Mouse (Mus musculus) kidney, postnatal 25 days (tissue): Measurements from ENCODE around the gene Rnf34.

Experiments used
- DNase-seq, 2 experiments: peaks; one replicate each; pipeline ENCODE4 v3.0.0; 2021; ENCODE audit warnings: mixed read lengths in 2 of 2

The Rnf34 gene

DNA sequence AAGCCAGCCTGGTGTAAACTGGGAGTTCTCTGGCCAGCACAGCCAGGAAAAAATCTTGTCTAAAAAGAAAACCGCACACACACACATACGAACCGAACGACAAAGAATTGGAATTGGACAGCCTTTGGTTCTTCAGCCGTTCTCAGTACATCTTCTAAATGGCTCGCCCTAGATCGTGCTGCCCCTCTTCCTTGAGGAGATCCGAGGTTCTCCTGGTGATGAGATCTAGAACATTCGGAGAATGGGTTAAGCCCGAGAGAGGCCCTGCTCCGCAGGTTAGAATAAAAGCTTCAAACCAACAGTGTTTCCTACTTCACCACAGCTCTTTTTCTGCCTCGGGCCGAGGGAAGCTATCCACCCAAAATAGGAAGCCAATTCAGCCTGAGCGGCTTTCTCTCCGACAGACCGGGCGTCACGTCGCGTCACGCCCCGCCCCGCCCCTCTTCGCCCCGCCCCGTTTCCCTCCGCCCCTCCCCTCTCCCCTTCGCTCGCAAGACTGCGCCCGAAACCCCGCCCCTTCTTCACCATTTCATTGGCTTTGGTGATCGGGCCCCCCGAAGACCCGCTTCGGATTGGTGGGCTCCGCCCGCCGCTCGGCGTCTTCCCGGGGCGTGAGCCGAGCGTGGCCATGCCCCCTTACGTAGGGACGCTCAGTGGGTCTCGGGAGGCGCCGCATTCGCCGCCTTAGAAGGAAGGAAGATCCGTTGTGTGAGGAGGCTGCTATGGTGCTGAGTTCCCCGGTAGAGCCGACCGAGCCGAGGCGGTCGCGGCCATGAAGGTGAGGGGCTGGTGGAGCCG is at the start of gene Rnf34:
Gene Rnf34, plus strand, starts transcription at position 528 of the 798 bp plus-strand sequence.
- DNase-seq: peak; percentile 99

DNA sequence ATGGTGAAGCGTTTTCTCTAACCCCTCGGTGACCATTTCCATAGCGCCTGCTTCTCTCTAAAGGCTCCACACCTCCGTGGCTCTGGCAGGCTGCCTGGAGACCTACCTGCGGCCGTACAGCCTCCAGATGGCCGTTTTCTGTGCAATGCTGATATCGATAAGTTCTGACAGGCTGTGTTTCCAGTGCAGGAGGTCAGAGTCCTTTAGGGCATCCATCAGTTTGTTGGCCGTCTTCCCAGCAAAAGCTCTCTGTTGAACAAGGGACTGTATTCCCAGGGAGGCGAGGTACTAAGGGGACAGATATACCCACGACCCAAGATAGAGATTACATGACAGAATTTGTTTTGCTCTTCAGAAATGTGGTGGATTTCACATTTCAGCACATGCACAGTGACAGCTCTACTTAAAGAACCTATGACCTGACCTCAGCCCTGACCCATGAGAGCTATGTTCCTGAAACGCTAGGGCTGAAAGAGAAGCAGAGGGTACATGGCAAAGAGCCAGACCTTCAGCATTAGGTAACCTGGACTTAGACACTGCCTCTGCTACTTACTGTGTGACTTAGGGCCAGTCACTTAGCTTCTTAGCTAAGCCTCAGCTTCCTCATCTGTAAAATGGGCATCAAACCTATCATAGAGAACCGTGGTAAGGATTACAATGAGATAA is 49.4 kb upstream of the Rnf34 start:
- peak; percentile 69 to 77 for DNase-seq

DNA sequence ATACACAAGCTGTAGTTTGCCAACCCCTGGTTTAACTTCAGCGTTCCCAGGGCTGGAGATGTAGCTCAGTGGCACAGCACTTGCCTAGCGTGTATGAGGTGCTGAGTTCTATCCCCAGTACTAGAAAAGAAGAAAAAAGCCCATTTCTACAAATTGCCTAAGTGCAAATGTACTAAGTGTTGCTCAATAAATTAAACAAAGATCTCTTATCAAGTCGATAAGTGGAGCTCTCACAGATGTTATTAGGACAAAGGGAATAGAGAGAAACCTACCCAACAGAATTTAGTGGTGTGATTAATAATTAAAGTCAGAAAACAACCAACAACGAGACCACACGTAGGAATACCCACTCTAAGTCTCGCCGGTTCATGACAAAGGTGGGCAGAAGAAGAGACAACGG is 48.2 kb upstream of the Rnf34 start:
- no peak for DNase-seq

DNA sequence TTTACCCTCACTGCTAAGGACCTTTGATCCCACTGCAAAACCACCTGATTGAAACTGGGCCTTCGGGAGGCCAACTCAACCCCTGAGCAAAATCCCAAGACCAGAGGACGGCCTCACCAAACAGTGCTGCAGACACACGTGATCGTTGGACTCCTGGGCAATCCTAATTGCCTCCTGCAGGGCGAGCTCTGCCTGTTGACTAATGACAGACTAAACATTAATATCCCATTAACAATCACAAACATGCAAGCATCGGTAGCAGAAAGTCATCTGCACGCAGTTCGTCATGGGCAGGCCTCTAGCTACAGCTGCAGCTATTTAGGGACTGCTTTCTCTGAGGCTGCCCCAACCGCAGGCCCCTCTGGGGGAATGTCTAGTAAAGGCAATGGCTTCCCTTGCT is 47.1 kb upstream of the Rnf34 start:
- DNase-seq: peak; percentile 69 to 91

DNA sequence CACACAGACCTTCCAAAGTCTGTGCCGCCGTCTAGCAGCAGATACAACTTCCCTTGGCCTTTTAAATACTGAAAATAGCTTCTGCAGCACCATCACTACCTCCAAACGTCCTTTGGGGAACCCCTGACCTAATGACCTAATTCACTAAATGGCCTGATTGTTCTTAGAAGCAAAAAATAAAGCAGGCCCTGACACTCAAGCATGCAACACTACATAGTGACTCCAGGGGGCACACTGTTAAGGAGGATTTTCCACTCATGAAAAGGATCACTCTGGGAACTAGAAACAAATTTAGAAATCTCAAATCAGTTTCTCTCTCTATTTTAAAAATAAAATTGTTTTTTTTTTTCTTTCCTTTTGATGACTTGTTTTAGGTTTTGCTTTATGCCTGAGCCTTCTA is 44.3 kb upstream of the Rnf34 start:
- DNase-seq: no peak

DNA sequence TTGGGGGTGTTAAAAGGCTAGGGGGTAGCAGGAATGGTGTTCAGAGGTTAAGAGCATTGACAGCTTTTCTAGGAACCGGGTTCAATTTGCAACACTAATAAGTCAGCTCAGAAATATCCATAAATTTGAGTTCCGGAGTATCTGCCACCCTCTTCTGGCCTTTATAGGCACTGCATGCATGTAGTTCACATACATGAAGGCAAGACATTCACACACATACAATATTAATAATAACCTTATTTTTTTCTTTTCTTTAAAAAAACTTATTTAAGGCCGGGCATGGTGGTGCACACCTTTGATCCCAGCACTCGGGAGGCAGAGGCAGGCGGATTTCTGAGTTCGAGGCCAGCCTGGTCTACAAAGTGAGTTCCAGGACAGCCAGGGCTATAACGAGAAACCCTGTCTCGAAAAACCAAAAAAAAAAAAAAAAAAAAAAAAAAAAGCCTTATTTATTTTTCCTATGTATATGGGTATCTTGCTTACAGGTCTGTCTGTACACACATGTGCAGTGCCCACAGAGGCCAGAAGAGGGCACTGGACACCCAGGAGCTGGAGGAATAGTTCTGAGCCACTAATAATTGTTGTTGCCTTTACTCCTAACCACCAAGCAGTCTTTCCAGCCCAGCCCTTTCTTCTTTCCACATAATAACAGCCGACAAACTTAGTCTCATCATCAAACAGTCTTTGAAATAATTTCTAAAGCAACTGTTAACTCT is 38.3 kb upstream of the Rnf34 start:
- peak; percentile 76 to 81 for DNase-seq

DNA sequence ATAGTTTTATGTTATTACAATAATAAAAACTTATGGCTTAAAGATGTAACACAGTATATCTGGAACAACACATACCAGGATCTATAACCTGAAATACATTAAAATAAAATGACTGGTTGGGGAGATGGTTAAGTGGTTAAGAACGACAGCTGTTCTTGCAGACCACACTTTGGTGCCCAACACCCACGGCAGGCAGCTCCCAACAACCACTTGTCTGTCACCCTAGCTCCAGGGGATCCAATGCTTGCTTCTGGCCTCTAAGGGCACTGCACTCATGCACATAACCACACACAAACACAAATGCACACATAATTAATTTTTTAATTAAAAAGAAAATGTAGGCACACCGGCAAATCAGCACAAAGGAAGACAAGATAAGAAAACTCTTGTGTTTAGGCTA is 37.1 kb upstream of the Rnf34 start:
- no peak for DNase-seq

DNA sequence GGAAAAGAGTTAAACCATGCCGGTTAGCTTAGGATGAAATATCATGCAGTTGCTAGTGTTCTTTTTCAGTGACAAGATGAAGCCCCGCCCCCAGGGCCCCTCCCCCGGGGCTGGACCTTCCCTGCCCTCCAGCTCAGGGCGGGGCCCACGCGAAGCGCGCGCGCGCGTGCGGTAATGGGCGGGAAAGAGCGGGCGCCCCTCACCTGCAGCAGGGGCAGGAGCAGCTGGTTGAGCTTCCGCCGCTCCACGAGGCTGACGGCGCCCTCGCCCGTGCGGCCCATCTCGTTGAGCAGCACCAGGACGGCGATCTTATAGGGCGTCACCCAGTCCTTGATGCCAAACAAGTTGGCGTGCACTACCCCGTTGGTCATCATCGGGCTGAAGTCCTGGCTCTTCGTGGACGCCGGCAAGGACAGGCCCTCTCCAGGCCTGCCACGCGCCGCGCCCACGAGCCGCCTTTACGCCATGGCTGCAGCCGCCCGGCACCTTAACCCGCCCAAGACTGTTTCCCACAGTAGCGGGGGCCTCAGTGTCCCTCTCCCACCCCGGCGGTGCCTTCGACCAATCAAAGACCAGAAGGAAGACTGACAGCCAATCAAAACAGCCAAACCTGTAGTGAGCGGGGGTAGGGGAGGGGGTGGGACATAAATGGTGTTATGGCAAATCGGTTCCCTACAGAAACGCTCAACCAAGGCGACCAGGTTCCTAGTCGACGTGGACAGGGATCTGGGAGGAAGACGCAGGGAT is 28.9 kb upstream of the Rnf34 start, which contains the start of gene Anapc5:
Gene Anapc5, minus strand, starts transcription at position 563 of the 747 bp plus-strand sequence.
- peak; percentile 94 to 97 for DNase-seq

DNA sequence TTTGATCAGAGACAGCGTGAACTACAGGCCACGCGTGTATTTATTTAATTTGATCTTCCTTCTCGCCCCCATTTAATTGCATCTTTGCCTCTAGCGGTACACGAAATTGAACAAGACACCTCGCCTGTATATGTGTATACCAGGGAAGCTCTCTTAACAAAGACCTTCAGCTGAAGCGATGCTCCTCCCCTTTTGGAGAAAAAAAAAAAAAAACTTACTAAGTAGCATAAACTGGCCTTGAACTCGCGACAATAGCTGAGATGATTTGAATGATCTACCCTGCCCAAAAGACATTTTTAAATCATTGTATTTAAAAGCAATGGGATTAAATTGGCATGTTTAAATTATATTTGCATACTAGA is 28.3 kb upstream of the Rnf34 start:
- no peak for DNase-seq

DNA sequence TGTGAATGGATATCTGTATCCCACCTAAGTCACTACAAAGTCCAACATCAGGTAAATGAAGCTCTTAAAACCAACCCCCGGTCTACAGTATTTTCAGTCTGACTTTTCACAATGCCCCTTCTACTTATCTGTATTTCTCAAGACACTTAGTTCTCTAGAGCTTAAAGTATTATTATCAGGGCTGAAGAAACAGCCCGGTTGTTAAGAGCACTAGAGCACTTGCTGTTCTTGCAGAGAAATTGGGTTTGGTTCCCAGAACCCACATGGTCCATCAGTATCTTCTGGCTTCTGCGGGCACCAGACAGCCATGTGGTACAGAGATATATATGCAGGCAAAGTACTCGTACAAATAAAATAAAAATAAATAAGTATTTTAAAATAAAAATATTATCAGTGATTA is 27.4 kb upstream of the Rnf34 start:
- no peak for DNase-seq

DNA sequence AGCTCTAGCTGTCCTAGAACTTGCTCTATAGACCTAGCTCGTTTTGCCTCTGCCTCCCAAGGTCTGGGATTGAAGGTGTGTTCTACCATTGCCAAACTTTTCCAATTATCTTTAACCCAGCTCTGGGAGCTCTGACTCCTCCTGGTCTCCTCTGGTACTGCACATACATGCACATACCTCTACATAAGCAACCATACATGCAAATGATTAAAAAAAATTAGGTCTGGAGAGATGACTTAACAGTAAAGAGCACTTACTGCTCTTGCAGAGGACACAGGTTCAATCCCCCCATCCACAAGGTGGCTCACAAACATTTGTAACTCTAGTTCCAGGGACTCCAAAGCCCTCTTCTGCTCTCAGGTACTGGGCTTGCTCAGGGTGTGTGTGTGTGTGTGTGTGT is 25.9 kb upstream of the Rnf34 start:
- DNase-seq: no peak

DNA sequence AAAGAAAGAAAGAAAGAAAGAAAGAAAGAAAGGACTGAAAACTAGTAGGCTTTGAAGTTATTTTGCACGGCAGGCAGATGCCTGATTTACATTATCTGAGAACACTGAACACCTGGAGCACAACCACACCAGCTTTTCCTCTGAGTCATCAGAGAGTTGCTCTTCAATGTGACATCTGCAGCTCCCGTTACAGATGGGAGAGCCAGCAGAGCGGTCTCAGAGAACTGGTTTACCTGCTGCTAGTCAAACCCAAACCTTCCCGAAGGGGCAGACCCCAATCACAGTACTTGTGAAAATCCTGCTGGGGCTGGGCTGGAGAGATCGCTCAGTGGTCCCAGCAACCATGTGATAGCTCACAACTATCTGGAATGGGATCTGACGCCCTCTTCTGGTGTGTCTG is 25.4 kb upstream of the Rnf34 start:
- no peak for DNase-seq

DNA sequence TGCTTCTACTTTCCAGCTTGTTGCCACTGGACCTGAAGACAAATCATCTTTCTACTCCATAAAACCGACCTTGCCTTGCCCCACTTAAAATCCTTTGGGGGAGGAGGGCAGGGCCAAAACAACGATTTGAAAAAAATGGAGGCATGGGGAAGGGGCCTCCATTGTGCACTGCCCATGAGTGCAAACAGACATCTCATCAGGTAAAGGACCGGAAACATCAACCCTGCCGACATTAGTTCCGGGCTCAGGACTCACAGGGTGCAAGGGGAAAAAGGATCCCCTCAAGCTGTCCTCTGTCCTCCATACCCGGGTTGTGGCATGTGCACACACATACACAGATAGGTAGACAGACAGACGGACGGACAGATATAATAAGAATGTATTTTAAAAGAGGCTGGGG is 24.7 kb upstream of the Rnf34 start:
- no peak for DNase-seq

DNA sequence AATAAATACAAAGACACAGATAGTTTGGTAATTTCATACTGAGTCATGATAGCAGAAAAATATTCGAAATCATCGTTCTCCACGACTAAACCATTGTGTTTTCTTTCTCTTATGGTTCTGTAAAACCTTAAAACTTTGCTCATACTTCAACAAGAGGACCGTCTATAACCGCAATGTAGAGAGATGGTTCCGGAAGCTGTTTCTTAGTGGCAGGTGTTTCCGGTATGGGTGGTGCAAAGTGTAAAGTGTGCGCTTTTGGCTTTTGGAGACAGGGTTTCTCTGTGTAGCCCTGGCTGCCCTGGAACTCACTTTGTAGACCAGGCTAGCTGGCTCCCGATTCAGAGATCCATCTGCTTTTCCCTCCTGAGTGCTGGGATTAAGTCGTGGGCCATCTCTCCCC is 17.3 kb upstream of the Rnf34 start:
- no peak for DNase-seq

DNA sequence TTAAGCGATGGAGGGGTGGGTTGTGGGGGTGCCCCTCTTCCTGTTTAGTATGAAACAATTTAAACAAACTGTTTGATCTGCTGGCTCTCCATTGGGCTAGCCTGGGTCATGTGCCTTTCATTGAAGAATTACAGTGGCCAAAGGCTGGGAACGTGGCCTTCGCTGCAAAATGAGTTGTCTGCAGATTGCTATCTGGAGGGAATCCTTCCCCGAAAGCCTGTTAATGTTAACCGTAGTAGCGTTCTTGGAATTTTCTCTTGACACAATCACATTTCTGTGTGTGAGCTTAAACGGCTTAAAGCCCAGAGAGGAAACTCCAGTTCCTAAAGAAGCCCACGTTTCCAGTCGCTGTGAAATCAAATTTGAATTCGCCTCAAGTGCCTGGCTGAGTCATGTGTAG is 16.9 kb upstream of the Rnf34 start:
- no peak for DNase-seq

DNA sequence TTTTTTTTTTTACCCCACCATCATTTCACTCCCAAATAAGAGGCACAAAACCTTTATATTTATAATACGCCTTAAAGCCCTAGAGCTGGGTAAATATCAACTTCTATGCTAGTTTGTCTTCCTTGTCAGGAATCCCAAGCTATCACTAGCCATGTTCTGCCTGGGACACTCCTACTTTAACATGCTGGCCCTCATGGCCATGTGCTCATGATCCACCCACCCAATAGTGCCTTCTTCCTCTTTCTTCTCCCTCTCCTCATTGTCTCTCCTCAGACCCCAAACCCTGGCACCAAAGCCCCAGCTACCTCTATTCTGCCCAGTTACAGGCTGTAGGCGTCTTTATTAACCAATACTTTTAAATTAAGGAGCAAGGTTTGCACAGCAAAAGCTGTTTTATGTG is 8.7 kb upstream of the Rnf34 start:
- no peak for DNase-seq

DNA sequence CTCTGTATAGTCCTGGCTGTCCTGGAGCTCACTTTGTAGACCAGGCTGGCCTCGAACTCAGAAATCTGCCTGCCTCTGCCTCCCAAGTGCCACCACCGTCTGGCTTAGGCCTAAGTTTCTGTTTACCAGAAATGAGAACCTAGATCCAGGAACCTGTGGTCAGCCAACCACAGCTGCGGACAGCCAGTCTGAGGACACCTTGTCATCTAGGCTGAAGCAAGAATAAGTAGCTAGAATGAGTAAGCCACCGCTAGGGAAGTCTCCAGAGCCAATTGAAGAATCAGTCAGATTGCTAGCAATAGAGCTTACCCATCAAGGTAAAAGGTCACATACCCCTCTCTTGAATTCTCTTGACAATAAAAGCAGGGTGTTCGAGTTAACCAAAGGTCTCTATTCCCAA is 6.0 kb upstream of the Rnf34 start:
- DNase-seq: no peak

DNA sequence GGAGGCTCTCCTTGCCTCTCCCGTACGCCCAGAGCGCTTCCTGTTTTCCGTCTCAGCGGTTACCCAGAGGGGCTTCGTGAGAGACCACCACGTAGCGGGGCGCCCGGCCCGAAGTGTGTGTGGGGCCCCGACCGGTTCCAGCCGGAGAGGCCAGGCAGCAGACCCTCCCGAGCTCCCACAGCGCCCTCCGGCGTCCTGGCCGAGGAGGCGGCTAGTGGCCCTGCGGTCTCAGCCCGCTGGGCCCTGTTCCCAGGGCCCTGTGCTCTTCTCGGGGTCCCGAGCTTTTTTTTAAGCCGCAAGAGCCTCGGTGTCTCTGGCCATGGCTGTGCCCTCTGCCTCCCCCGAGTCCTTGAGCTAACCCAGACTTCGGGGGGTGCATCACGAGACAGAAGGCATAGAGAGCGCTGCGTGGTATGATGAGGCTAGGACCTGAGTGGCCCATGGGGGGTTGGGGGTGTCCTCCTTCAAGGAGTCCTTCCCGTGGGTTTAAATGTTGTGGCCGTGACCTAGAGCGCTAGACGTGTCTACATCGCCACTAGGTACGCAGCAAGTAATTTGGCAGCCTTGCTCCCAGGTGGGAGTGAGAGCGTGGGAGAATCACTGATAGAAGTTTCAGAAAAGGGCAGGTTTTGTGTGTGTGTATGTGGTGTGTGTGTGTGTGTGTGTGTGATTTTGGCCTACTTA is 613 bp downstream of the Rnf34 start:
- peak in 1 of 2 experiments; percentile 35 for DNase-seq

DNA sequence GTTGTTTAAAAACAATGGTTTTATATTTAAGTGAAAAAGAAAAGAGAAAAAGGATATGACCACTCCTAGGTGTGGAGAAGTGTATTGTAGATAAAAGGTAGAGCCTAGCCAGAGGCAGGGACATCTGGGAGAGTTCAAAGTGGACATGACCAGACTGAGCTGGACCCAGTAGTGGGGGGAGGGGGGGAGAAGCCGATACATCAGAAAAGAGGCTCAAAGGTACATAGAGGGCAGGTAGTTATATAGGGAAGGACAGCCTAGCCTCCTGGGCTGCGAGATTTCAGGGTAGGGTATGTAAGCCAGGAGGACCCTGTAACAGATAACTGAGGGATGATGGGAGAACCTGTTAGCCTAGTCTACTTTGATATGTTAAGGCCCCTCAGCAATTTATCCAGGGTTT is 2.8 kb downstream of the Rnf34 start:
- DNase-seq: no peak

DNA sequence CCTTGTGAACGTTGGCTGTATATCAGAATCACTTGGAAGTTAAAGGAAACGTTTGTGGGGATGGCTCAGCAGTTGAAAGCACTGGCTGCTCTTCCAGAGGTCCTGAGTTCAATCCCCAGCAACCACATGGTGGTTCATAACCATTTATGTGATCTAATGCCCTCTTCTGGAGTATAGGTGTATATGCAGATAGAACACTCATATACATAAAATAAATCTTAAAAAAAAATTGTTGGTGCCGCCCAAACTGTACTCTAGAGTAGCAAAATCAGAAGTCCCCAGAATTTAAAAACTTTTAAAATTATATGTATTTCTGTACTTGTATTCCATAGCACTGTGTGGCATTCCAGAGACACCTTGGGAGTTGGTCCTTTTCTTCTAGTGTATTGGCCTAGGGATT is 6.0 kb downstream of the Rnf34 start:
- DNase-seq: no peak

DNA sequence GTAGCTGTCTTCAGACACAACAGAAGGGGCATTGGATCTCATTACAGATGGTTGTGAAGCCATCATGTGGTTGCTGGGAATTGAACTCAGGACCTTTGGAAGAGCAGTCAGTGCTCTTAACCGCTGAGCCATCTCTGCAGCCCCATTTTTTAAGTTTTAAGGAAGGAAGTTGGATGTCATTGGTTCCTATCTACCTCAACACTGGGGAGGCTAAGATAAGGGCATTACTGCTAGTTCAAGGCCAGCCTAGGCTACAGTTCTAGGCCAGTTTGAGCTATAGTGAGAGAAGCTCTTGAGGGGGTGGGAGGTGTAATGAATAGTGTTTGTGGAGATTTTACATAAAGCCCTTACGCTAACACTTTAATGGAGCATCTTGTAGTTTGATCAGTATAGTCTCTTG is 13.2 kb downstream of the Rnf34 start:
- DNase-seq: no peak

DNA sequence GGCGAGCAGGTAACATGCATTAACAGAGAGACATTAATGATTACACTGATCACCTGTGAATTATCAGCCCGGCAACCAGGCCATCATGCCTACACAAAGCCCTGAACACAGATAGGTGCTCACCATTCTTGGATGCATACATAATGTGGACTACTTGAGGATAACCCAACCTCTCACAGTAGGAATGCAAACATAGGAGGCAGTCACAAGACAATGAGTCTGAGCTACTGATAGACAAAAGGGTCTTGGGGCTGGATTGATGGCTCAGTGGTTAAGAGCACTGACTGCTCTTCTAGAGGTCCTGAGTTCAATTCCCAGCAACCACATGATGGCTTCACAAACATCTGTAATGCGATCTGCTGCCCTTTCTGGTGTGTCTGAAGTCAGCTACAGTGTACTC is 22.8 kb downstream of the Rnf34 start:
- no peak for DNase-seq

DNA sequence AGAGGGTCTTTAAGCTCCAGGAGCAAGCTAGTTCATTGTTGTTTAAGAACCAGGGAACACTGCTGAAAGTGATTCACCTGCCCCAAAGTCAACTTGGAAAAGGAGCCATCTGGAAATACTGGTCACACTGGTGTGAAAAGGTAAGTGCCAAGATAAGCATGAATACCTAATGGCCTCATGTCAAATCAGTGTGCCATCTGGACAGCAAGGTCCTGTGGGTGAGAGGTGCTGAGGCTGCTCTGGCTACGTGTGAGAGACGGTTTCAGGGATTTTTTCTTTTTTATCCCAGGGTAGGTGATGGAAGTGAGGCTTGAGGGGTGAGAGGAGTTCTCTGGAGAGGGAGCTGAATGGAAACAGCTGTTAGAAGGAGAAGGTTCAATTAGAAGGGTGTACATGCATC is 23.7 kb downstream of the Rnf34 start:
- DNase-seq: no peak
